Mouse (Mus musculus) spleen, adult 2 months (tissue): ENCODE data around the gene Nfix. TPM values are rescaled to one million over a fixed set of nuclear protein-coding genes. Genes with fewer than 3 reads are reported as not detected.

Experiments used
- DNase-seq, 2 experiments: peaks; one replicate each; pipeline versions ENCODE4 v3.0.0 to v3.0.0-alpha.2; 2012 to 2021; ENCODE audit warnings: low spot score in 2 of 2, low read depth in 1 of 2
- H3K27ac ChIP-seq: fragments of 200-500 bp; 2 replicates; pipeline ENCODE4 v1.5.1; 2012; ENCODE audit warnings: low read length, inconsistent platforms; ENCODE audit not compliant: insufficient read depth
- H3K27me3 ChIP-seq: fragments of 200-500 bp; 2 replicates; pipeline ENCODE4 v1.6.1; 2012; ENCODE audit warnings: mild to moderate bottlenecking, moderate library complexity, low read length, inconsistent platforms; ENCODE audit not compliant: control insufficient read depth, insufficient read depth
- H3K36me3 ChIP-seq: fragments of 200-500 bp; 2 replicates; pipeline ENCODE4 v1.6.1; 2012; ENCODE audit warnings: mild to moderate bottlenecking, low read length, inconsistent platforms; ENCODE audit not compliant: control insufficient read depth, insufficient read depth
- H3K4me1 ChIP-seq: fragments of 200-500 bp; 2 replicates; pipeline ENCODE4 v1.6.1; 2011; ENCODE audit warnings: inconsistent platforms; ENCODE audit not compliant: control insufficient read depth, insufficient read depth, insufficient read length
- H3K4me3 ChIP-seq: fragments of 200-500 bp; 2 replicates; pipeline ENCODE4 v1.5.1; 2011; ENCODE audit warnings: mild to moderate bottlenecking, inconsistent platforms; ENCODE audit not compliant: insufficient read depth, insufficient read length; ENCODE audit errors: extremely low read depth
- CTCF ChIP-seq: fragments of 200-500 bp; IDR thresholded peaks from 2 replicates; pipeline ENCODE4 v1.5.1; 2011; ENCODE audit warnings: mild to moderate bottlenecking, inconsistent platforms; ENCODE audit not compliant: insufficient read depth, insufficient read length, insufficient replicate concordance; ENCODE audit errors: extremely low read depth
- POLR2A ChIP-seq: fragments of 200-500 bp; IDR thresholded peaks from 2 replicates; pipeline ENCODE4 v1.6.1; 2011; ENCODE audit warnings: low read depth, low read length, inconsistent platforms
- WGBS: fragments of 180-500 bp; shearing (Covaris S2); methylation state at CpG from one replicate; pipeline ENCODE4 v1.1.7; 2018; 5-methylcytosine and 5-hydroxymethylcytosine counted together
- polyA plus RNA-seq: library from polyadenylated mRNA; depleted of rRNA; stranded (reverse); fragments of >200 nt; gene quantifications from 2 replicates; pipeline ENCODE4 v1.2.3, GENCODE M21; 2012; rRNA removed

Gene Nfix
- 13.7 and 17.1 TPM in 2 replicates for polyA plus RNA-seq

- H3K36me3 ChIP-seq = no peaks in the 10 kb centered on the region
- peak within 1 kb of the TSS; percentile 55 for H3K4me3 ChIP-seq
- TF ChIP-seq POLR2A = no peak
- TF ChIP-seq CTCF = no peak
- no peak within 1 kb of the TSS for H3K27ac ChIP-seq
- DNase-seq = peak; percentile 12 to 31
- peaks cover 2% of the 10 kb centered on the region; the same call in 1 of the 2 replicates for H3K4me1 ChIP-seq
- WGBS = 21% methylated on average over 105 of the region's 125 CpGs
- H3K27me3 ChIP-seq = peaks cover 15% of the 10 kb centered on the region
Measured at GRCm38 (mm10) chr8:84799999-84800831, at the start of gene Nfix. Nfix (minus strand) TSS chr8:84800344.

GRCm38 (mm10) chr8:84847684-84848435 is 47.7 kb upstream of the Nfix start:
- Histone ChIP-seq H3K27ac (peak overlapping the region; percentile 94), H3K36me3 (peaks cover 16% of the 10 kb centered on the region), H3K4me1 (peaks cover 10% of the 10 kb centered on the region; the same call in 1 of the 2 replicates), H3K27me3 (no peaks in the 10 kb centered on the region), H3K4me3 (peak overlapping the region; percentile 71; the same call in 1 of the 2 replicates)
- DNase-seq = no peak
- WGBS = 6% methylated on average over 6 of the region's 6 CpGs
- TF ChIP-seq POLR2A (no peak), CTCF (no peak)

- Histone ChIP-seq H3K4me1 (peaks cover 10% of the 10 kb centered on the region; the same call in 1 of the 2 replicates), H3K27me3 (no peaks in the 10 kb centered on the region), H3K27ac (peak within 1 kb of the TSS; percentile 94), H3K4me3 (peak within 1 kb of the TSS; percentile 73), H3K36me3 (peaks cover 22% of the 10 kb centered on the region)
- peak; percentile 99 to 100 for DNase-seq
- WGBS = under 1% methylated on average over 55 of the region's 55 CpGs
- TF ChIP-seq CTCF (no peak), POLR2A (peak; percentile 99)
Measured at GRCm38 (mm10) chr8:84846722-84847572, 46.8 kb upstream of the Nfix start, which contains the start of gene Calr. Calr (minus strand) TSS chr8:84846934.

GRCm38 (mm10) chr8:84846094-84846721 is 46.1 kb upstream of the Nfix start:
- Histone ChIP-seq H3K36me3 (peaks cover 26% of the 10 kb centered on the region), H3K27ac (peak overlapping the region; percentile 89), H3K27me3 (no peaks in the 10 kb centered on the region), H3K4me3 (peak overlapping the region; percentile 73), H3K4me1 (peaks cover 10% of the 10 kb centered on the region; the same call in 1 of the 2 replicates)
- no peak for DNase-seq
- no peak for TF ChIP-seq POLR2A
- no peak for TF ChIP-seq CTCF
- WGBS = under 1% methylated on average over 30 of the region's 30 CpGs

- no peaks in the 10 kb centered on the region for H3K27me3 ChIP-seq
- no peak for TF ChIP-seq POLR2A
- TF ChIP-seq CTCF = 0 out of 2 replicates have a peak, but pooled peaks have one; percentile 8
- H3K36me3 ChIP-seq = peaks cover 26% of the 10 kb centered on the region
- H3K4me1 ChIP-seq = peaks cover 10% of the 10 kb centered on the region; the same call in 1 of the 2 replicates
- H3K4me3 ChIP-seq = peak overlapping the region; percentile 73
- 9% methylated on average over 12 of the region's 12 CpGs for WGBS
- DNase-seq = peak in 1 of 2 experiments; percentile 38
- H3K27ac ChIP-seq = peak overlapping the region; percentile 89
Measured at GRCm38 (mm10) chr8:84845355-84846093, 45.4 kb upstream of the Nfix start.
